Mouse (Mus musculus) intestine, postnatal 0 days (tissue): Measurements from ENCODE around the gene Abca16. TPM values are rescaled to one million over a fixed set of nuclear protein-coding genes. Genes with fewer than 3 reads are reported as not detected.

Source experiments
- ATAC-seq: fragments of 200-750 bp; cut with Nextera tagmentation; 2 replicates; pipeline ENCODE4 v1.8.0; 2017; ENCODE audit warnings: mild to moderate bottlenecking, moderate TSS enrichment, moderate library complexity
- H3K27ac ChIP-seq: fragments of 300-500 bp; sonication (generic); 2 replicates; pipeline ENCODE4 v1.5.1; 2014; ENCODE audit warnings: mild to moderate bottlenecking, low read depth, low read length, moderate library complexity
- H3K27me3 ChIP-seq: fragments of 300-500 bp; sonication (generic); replicated peaks from 2 replicates; pipeline ENCODE4 v1.6.1; 2014; ENCODE audit warnings: low read length, mixed read lengths; ENCODE audit not compliant: control insufficient read depth, insufficient read depth
- H3K36me3 ChIP-seq: fragments of 300-500 bp; sonication (generic); 2 replicates; pipeline ENCODE4 v1.6.1; 2014; ENCODE audit warnings: mild to moderate bottlenecking, moderate library complexity; ENCODE audit not compliant: control insufficient read depth, insufficient read depth
- H3K4me1 ChIP-seq: fragments of 300-500 bp; sonication (generic); replicated peaks from 2 replicates; pipeline ENCODE4 v1.6.1; 2014; ENCODE audit warnings: antibody characterized with exemption, low read length, mixed read lengths; ENCODE audit not compliant: control insufficient read depth, insufficient read depth
- H3K4me2 ChIP-seq: fragments of 300-500 bp; sonication (generic); replicated peaks from 2 replicates; pipeline ENCODE4 v1.6.1; 2014; ENCODE audit warnings: low read depth, mild to moderate bottlenecking, moderate library complexity
- H3K4me3 ChIP-seq: fragments of 300-500 bp; sonication (generic); 2 replicates; pipeline ENCODE4 v1.5.1; 2014; ENCODE audit warnings: low read depth, low read length
- H3K9ac ChIP-seq: fragments of 300-500 bp; sonication (generic); 2 replicates; pipeline ENCODE4 v1.6.1; 2014; ENCODE audit warnings: mild to moderate bottlenecking, low read depth, low read length
- H3K9me3 ChIP-seq: fragments of 300-500 bp; sonication (generic); 2 replicates; pipeline ENCODE4 v1.6.1; 2016; ENCODE audit warnings: mixed run types; ENCODE audit not compliant: control insufficient read depth
- CTCF ChIP-seq: sonication (generic); IDR thresholded peaks from 2 replicates; pipeline ENCODE4 v1.5.1; 2016; ENCODE audit warnings: low read depth, mild to moderate bottlenecking, control low read depth, antibody characterized with exemption, moderate library complexity
- WGBS: fragments of 180-500 bp; shearing (Covaris S2); extraction: QIAGEN DNeasy Blood & Tissue Kit; methylation state at CpG from one replicate; pipeline ENCODE4 v1.1.7; 2014; 5-methylcytosine and 5-hydroxymethylcytosine counted together
- polyA plus RNA-seq: library from polyadenylated mRNA; unstranded; fragments of >200 nt; fragmentation: Nextera tagmentation; extraction: Ambion mirVana; gene quantifications from 2 replicates; pipeline ENCODE4 v1.2.1, GENCODE M21; 2015

The Abca16 gene
- polyA plus RNA-seq, 1 experiment from 2014 or later = not detected

- ATAC-seq = no peak
Measured at GRCm38 (mm10) chr7:120504663-120504979, 95.2 kb downstream of the Abca16 start.

GRCm38 (mm10) chr7:120534805-120535204, 125.4 kb downstream of the Abca16 start:
- Histone ChIP-seq H3K27ac (no peak overlapping the region), H3K9ac (no peak overlapping the region), H3K4me3 (no peak overlapping the region), H3K36me3 (no peaks in the 10 kb centered on the region), H3K27me3 (no peaks in the 10 kb centered on the region), H3K4me2 (no peak overlapping the region), H3K9me3 (no peaks in the 10 kb centered on the region), H3K4me1 (no peaks in the 10 kb centered on the region)
- 71% methylated on average over 2 of the region's 2 CpGs for WGBS
- ATAC-seq = no peak
- TF ChIP-seq CTCF = no peak

More at GRCm38 (mm10) chr7:120504663-120504979, 95.2 kb downstream of the Abca16 start:
- no peaks in the 10 kb centered on the region for H3K36me3 ChIP-seq
- no peaks in the 10 kb centered on the region for H3K27me3 ChIP-seq
- no peak for TF ChIP-seq CTCF
- no peaks in the 10 kb centered on the region for H3K4me1 ChIP-seq
- H3K4me3 ChIP-seq = peak overlapping the region; percentile 25
- H3K27ac ChIP-seq = no peak overlapping the region
- H3K4me2 ChIP-seq = peak overlapping the region; percentile 58
- WGBS = 26% methylated on average over 5 of the region's 5 CpGs
- H3K9me3 ChIP-seq = no peaks in the 10 kb centered on the region
- 0 out of 2 replicates have a peak overlapping the region, but pooled peaks have one; percentile 26 for H3K9ac ChIP-seq

GRCm38 (mm10) chr7:120552479-120553180, 143.2 kb downstream of the Abca16 start:
- Histone ChIP-seq H3K27ac (no peak overlapping the region), H3K9me3 (no peaks in the 10 kb centered on the region), H3K27me3 (no peaks in the 10 kb centered on the region), H3K4me2 (no peak overlapping the region), H3K9ac (no peak overlapping the region), H3K4me3 (no peak overlapping the region), H3K4me1 (no peaks in the 10 kb centered on the region), H3K36me3 (no peaks in the 10 kb centered on the region)
- ATAC-seq = no peak
- no peak for TF ChIP-seq CTCF
- WGBS = 49% methylated on average over 12 of the region's 12 CpGs

- WGBS = 58% methylated on average over 12 of the region's 12 CpGs
- no peak overlapping the region for H3K9ac ChIP-seq
- H3K4me1 ChIP-seq = no peaks in the 10 kb centered on the region
- no peak overlapping the region for H3K4me2 ChIP-seq
- no peak for TF ChIP-seq CTCF
- no peak for ATAC-seq
- H3K9me3 ChIP-seq = no peaks in the 10 kb centered on the region
- H3K4me3 ChIP-seq = no peak overlapping the region
- H3K27ac ChIP-seq = no peak overlapping the region
- no peaks in the 10 kb centered on the region for H3K36me3 ChIP-seq
- no peaks in the 10 kb centered on the region for H3K27me3 ChIP-seq
Measured at GRCm38 (mm10) chr7:120553181-120553551, 143.7 kb downstream of the Abca16 start.

GRCm38 (mm10) chr7:120567366-120567765, 157.9 kb downstream of the Abca16 start:
- Histone ChIP-seq H3K4me3 (no peak overlapping the region), H3K36me3 (no peaks in the 10 kb centered on the region), H3K27ac (no peak overlapping the region), H3K9me3 (no peaks in the 10 kb centered on the region), H3K9ac (no peak overlapping the region), H3K4me1 (no peaks in the 10 kb centered on the region), H3K27me3 (no peaks in the 10 kb centered on the region), H3K4me2 (no peak overlapping the region)
- no peak for TF ChIP-seq CTCF
- 28% methylated on average over 8 of the region's 8 CpGs for WGBS
- no peak for ATAC-seq

- Histone ChIP-seq H3K9me3 (no peaks in the 10 kb centered on the region), H3K36me3 (no peaks in the 10 kb centered on the region), H3K4me3 (no peak overlapping the region), H3K4me2 (no peak overlapping the region), H3K27me3 (no peaks in the 10 kb centered on the region), H3K9ac (no peak overlapping the region), H3K4me1 (no peaks in the 10 kb centered on the region), H3K27ac (no peak overlapping the region)
- no peak for TF ChIP-seq CTCF
- no peak for ATAC-seq
- 80% methylated on average over 3 of the region's 3 CpGs for WGBS
Measured at GRCm38 (mm10) chr7:120576520-120576919, 167.1 kb downstream of the Abca16 start.

Other genes with a start within 250 kb of the Abca16 start
- gene Anks4b, start 235.8 kb upstream of the Abca16 start, polyA plus RNA-seq = 23.0 and 29.2 TPM in 2 replicates
- 1.9 TPM in 2 replicates for gene Crym, start 207.5 kb upstream of the Abca16 start, polyA plus RNA-seq
- gene Abca14, start 205.7 kb upstream of the Abca16 start, polyA plus RNA-seq = 0.60 and 0.83 TPM in 2 replicates
- gene Abca15, start 81.0 kb upstream of the Abca16 start, polyA plus RNA-seq = not detected in 2 replicates
- gene Uqcrc2, start 225.5 kb downstream of the Abca16 start, polyA plus RNA-seq = 246 and 267 TPM in 2 replicates